Mouse (Mus musculus): ENCODE data around the gene Cd53. TPM values are rescaled to one million over a fixed set of nuclear protein-coding genes. Genes with fewer than 3 reads are reported as not detected.

Cd53 gene
- polyA plus RNA-seq, 1 experiment from 2014 or later, result 7.6 TPM

- H3K36me3 ChIP-seq (ENCODE audit: insufficient read depth, low read length), result no peaks in the 10 kb centered on the region
- no peaks in the 10 kb centered on the region for H3K4me1 ChIP-seq (replicated peaks; ENCODE audit: insufficient read depth, low read length)
- H3K27me3 ChIP-seq (ENCODE audit: insufficient read depth, low read length), result no peaks in the 10 kb centered on the region
- ATAC-seq (replicated peaks; ENCODE audit: low FRiP score, low read depth) (peak; percentile 100), DNase-seq (ENCODE audit: low spot score) (peak; percentile 99)
- peak overlapping the region; percentile 65 for H3K9ac ChIP-seq (ENCODE audit: low read depth, low read length)
- TF ChIP-seq CTCF (IDR thresholded peaks at IDR 0.05; ENCODE audit: low read depth), result no peak
- no peaks in the 10 kb centered on the region for H3K9me3 ChIP-seq (replicated peaks; ENCODE audit: low read length)
- peak overlapping the region; percentile 58 for H3K4me2 ChIP-seq (ENCODE audit: low read length)
- WGBS, result 2% methylated on average over 31 of the region's 31 CpGs
- H3K27ac ChIP-seq, result peak overlapping the region; percentile 91
- peak overlapping the region; percentile 56 for H3K4me3 ChIP-seq (replicated peaks; ENCODE audit: low read depth, low read length)
These were observed 68.4 kb downstream of the Cd53 start for GRCm38 (mm10) chr3:106721397-106722027.

Other genes with a start within 250 kb of the Cd53 start
- gene Dram2, start 242.4 kb downstream of the Cd53 start, polyA plus RNA-seq (2015; fragmentation: Nextera tagmentation; extraction: Ambion mirVana), result 111 and 118 TPM in 2 replicates
- 57.0 and 60.9 TPM in 2 replicates for gene Cept1, start 242.3 kb downstream of the Cd53 start, polyA plus RNA-seq (2015; fragmentation: Nextera tagmentation; extraction: Ambion mirVana)
- 17.8 and 20.2 TPM in 2 replicates for gene Lrif1, start 105.2 kb downstream of the Cd53 start, polyA plus RNA-seq (2015; fragmentation: Nextera tagmentation; extraction: Ambion mirVana)
- gene Olfr266, start 36.1 kb upstream of the Cd53 start, polyA plus RNA-seq (2015; fragmentation: Nextera tagmentation; extraction: Ambion mirVana), result not detected in 2 replicates
- 0.59 and 0.73 TPM in 2 replicates for gene Kcna3, start 246.0 kb upstream of the Cd53 start, polyA plus RNA-seq (2015; fragmentation: Nextera tagmentation; extraction: Ambion mirVana)